Mouse (Mus musculus) inflammation-experienced regulatory T-cells (primary cell): Measurements from ENCODE around the gene Mdh2. TPM values are rescaled to one million over a fixed set of nuclear protein-coding genes. Genes with fewer than 3 reads are reported as not detected.

Experiments used
- polyA plus RNA-seq, 2 experiments: library from polyadenylated mRNA; unstranded; fragments of 100-300 nt; shearing (Covaris generic); gene quantifications; one replicate each; pipeline ENCODE4 v1.2.1; 2017

Mdh2 gene
- polyA plus RNA-seq, result 100 to 1,000 TPM; 416 to 446 TPM

GRCm38 (mm10) chr5:135778471-135779445 lies at the start of gene Mdh2:
Mdh2 (plus strand) TSS chr5:135778480.

GRCm38 (mm10) chr5:135743741-135744609 lies 34.3 kb upstream of the Mdh2 start, which contains the start of gene Tmem120a:
Tmem120a (minus strand) TSS chr5:135744448.

GRCm38 (mm10) chr5:135777796-135778470 lies 347 bp upstream of the Mdh2 start, which contains the start of gene Styxl1:
Styxl1 (minus strand) TSS chr5:135778385.

GRCm38 (mm10) chr5:135806555-135807262 lies 28.4 kb downstream of the Mdh2 start, which contains the start of gene Srrm3:
Srrm3 (plus strand) TSS chr5:135806890.

Other genes with a start within 250 kb of the Mdh2 start
- 1 to 10 TPM; 4.5 to 7.1 TPM for gene Hip1, start 233.4 kb upstream of the Mdh2 start, polyA plus RNA-seq
- not detected for gene Ccl26, start 214.9 kb upstream of the Mdh2 start, polyA plus RNA-seq
- gene Ccl24, start 205.4 kb upstream of the Mdh2 start, polyA plus RNA-seq, result 1 to 10 TPM in 1 of 2 experiments, under 1 TPM in 1; 0.24 to 1.3 TPM
- gene Rhbdd2, start 145.9 kb upstream of the Mdh2 start, polyA plus RNA-seq, result 10 to 100 TPM; 31.9 to 38.6 TPM
- gene Por, start 108.4 kb upstream of the Mdh2 start, polyA plus RNA-seq, result 10 to 100 TPM; 58.6 to 83.6 TPM
- gene Tmem120a, start 34.0 kb upstream of the Mdh2 start, polyA plus RNA-seq, result 10 to 100 TPM; 51.5 to 60.2 TPM
- under 1 TPM; 0.24 to 0.71 TPM for gene Styxl1, start 95 bp upstream of the Mdh2 start, polyA plus RNA-seq
- 1 to 10 TPM in 1 of 2 experiments, under 1 TPM in 1; 0.69 to 1.4 TPM for gene Srrm3, start 28.4 kb downstream of the Mdh2 start, polyA plus RNA-seq
- gene Hspb1, start 109.4 kb downstream of the Mdh2 start, polyA plus RNA-seq, result 1 to 10 TPM; 1.5 to 4.0 TPM
- gene Ywhag, start 156.1 kb downstream of the Mdh2 start, polyA plus RNA-seq, result 10 to 100 TPM; 52.2 to 59.4 TPM
- gene Ssc4d, start 196.1 kb downstream of the Mdh2 start, polyA plus RNA-seq, result 1 to 10 TPM in 1 of 2 experiments, under 1 TPM in 1; 0.76 to 3.0 TPM
- 1 to 10 TPM in 1 of 2 experiments, under 1 TPM in 1; 0.16 to 1.3 TPM for gene Zp3, start 201.6 kb downstream of the Mdh2 start, polyA plus RNA-seq
- 10 to 100 TPM; 18.7 to 19.3 TPM for gene Dtx2, start 216.3 kb downstream of the Mdh2 start, polyA plus RNA-seq